Mouse (Mus musculus) layer of hippocampus, postnatal 10 days (tissue): Measurements from ENCODE around the gene Nsf. TPM values are rescaled to one million over a fixed set of nuclear protein-coding genes. Genes with fewer than 3 reads are reported as not detected.
"Not testable (repeated sequence)": the region's sequence is repeated elsewhere in the genome, so short reads cannot be mapped to it uniquely, and the experiment has no call there.

ENCODE experiments used
- DNase-seq, 2 experiments: peaks; one replicate each; pipeline ENCODE4 v3.0.0; 2021; ENCODE audit warnings: low spot score in 2 of 2
- total RNA-seq, 2 experiments: library from RNA; stranded (reverse); gene quantifications; 2 replicates each; pipeline ENCODE4 v1.2.3; 2021

Nsf gene
- total RNA-seq, 2 experiments from 2014 or later: 602 to 697 TPM

DNA sequence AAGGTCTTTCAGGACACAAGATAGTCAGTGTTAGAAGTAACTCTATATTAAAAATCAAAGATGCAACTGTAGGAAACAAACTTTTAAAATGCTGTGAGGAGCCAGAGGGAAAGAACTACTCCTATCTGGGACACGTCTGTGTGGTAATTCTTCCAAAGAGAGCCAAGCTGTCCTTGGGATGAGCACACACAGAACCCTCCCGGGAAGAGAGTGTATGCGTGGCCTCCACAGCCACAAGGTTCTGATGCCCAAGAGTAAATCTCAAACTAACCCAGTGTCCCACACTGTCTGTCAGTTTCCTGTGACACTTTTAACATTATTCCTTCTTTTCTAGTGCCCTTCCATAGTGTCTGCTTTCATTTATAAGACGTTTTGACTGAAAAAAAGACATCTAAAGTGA, 57.8 kb downstream of the Nsf start:
- DNase-seq: no peak

DNA sequence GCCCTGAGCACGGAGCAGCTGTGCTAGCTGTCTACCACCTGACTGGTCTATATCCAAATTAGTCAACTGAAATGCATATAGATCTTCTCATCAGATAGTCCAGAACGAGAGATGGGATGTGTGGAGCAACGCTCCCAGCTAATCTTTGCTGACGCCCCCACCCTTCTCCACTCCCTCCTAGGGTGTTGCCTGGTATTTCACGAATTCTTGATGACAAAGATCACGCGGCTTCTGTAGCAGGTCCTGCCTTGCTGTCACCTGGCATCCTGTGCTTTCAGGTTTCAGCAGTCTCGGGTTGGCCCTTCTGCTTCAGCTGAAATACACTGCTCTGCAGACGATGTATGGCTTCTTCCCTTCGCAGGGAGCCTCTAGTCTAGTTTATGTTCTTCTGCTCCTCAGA, 61.0 kb downstream of the Nsf start:
- no peak for DNase-seq

DNA sequence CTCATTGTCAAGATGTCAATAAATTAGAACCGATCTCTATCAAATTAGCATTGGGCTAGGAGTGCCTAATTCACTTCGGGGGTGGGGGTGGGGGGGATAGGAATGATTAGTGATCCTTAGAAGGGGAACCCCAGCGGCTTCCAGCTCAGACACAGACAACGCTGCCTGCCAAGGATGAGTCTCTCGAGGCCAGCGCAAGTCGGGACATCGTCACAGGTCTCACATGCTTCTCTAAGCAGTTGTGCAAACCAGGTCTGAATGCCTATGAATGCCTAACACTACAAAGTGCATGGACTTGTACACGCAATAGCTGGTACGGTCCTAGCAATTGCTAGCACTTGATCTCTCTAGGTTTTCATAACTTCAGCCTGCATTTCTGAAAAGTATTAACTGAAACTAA, 62.1 kb downstream of the Nsf start:
- no peak for DNase-seq

GRCm38 (mm10) chr11:103890337-103891186, 63.3 kb downstream of the Nsf start:
- DNase-seq: no peak

DNA sequence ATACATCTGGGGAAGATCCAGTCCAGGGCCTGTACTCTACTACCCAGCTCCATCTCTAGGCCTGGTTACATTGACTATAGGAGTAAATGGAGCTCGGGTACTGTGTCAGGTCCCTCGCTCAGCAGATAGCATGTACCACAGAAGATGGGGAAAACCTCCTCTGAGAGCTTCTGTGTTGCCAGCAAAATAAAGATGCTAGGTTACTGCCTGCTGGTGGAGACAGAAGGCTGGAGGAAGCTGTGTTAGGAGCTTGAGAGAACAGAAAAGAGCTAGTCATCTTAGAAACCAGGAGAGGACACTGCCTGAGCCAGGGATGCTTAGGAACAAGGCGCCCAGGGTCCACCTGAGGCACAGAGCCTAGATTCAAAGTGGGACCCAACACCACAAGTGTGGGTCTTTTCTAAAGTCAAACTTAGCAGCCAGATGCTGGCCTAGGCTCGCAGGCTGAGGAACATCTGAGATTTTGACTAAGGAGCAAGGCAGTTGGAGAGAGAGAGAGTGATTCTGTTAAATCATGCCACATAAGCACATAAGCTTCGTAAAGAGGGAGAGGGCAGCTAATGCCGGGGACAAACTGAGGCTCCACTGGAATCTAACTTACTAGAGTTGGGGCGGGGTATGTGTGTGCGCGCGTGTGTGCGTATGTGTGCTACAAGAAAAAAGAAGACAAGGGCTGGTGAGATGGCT, 66.0 kb downstream of the Nsf start:
- no peak for DNase-seq

DNA sequence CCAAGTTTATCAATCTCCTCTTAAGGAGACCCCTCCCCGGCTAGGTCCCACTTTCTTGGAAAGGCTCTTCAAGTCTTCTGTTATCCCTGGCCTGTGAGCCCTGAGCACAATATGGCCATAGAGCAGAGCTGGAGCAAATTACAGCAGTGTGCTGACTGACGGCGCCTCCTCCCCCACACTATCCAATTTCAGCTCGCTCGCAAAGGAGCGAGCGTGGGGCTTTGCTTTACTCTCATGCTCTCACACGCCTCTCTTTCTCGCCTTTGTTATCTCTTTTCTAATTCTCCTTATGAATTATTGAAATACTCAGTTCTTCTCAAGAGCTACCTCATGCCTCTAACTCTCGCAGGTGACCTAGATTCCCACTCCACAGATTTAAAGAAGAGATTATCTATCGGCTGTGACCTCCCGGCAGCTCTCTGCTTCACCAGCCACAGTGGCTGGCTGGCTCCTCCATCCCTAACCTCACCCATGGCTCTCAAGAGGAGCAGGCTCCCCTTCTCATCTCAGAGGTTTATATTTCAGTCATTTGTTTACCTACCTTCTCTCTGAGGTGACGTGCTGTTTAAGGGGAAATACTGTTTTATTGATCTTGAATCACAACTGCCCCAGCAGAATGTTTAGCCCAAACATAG, 69.0 kb downstream of the Nsf start:
- DNase-seq: no peak

DNA sequence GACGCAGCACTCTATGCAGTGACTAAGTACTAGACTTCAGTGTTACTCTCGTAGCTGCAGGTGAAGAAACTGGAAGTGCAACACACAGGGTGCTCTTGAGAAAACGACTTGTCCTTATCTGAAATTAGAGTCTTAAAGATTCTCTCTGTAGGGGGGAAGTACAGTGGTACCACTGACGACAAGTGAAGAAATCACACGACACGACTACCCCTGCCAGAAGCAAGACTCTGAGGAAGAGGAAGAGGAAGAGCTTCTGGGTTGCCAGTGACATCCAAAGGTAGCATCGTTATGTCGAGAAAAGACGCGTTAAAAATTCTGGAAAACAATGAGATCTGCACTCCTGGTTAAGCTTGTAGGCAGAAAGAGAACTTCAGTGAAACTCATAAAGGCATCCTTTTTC, 70.1 kb downstream of the Nsf start:
- no peak for DNase-seq

DNA sequence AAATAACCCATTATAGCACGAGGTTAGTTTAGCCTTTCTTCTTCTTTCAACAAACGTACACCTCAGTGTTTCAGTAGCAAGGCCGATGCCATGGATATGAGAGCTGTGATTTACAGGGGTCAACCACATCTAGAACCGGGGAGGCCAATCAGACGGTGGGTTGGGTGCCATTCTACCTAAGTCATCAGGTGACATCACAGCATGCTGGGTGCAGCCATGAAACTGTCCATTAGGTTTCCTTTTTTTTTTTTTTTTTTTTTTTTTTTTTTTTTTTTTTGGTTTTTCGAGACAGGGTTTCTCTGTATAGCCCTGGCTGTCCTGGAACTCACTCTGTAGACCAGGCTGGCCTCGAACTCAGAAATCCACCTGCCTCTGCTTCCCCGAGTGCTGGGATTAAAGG, 74.4 kb downstream of the Nsf start:
- DNase-seq: not testable (repeated sequence)

DNA sequence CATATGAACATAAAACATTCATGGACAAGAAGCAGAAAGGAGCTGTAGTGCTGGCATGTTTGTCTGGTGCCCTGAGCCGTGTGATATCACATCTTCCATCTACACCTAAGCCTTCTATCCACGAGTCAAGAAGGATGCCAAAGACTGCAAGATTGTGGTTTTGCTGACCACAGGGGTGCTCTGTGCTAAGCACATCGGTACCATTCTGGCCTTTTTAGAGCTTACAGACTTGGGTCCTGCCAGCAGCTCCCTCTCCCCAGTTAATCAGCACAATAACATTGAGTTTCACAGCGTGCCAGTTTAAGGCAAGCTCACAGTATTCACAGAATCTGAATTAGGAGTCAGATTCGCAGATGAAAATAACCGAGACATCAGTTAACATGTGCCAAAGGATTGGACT, 75.4 kb downstream of the Nsf start:
- DNase-seq: no peak

- no peak for DNase-seq
These were observed 83.5 kb downstream of the Nsf start for GRCm38 (mm10) chr11:103870352-103870751.

DNA sequence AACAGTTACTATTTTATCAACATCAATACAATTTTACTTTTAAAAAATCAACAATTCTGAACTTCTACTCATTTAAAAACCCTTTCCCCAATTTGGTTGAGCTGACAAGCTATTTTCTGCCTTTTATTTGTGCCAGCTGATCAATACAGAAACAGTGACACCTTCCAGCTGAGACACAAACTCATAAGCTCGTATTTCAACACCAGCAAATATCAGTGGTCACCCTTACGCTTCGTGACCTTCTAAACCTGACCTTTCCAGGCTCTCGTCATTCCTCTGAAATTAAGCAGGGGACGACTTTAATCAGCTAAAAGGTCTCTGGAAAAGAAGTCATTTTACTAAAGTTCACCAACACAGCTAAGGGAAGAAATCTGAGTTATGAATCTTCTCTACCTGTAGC, 86.2 kb downstream of the Nsf start:
- no peak for DNase-seq

- no peak for DNase-seq
These were observed 88.5 kb downstream of the Nsf start for GRCm38 (mm10) chr11:103865346-103865745.

DNA sequence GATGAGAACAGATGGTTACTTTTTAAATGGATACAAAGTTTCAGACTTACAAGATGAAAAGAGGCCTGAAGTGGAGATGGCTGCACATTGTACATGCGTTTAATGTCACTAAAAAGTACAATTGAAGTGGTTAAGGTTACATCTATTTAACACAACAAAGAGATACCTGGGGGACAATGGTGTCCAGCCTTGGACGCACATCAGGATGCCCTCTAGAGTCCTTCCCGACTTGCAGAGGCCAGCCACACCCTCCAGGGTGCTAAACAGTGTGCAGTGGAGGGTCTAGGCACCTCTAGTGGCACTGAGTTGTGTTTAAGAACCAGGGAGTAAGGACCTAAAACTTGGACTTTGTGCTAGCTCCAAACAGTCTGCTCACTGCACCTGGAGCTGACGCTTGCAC, 89.4 kb downstream of the Nsf start:
- no peak for DNase-seq

DNA sequence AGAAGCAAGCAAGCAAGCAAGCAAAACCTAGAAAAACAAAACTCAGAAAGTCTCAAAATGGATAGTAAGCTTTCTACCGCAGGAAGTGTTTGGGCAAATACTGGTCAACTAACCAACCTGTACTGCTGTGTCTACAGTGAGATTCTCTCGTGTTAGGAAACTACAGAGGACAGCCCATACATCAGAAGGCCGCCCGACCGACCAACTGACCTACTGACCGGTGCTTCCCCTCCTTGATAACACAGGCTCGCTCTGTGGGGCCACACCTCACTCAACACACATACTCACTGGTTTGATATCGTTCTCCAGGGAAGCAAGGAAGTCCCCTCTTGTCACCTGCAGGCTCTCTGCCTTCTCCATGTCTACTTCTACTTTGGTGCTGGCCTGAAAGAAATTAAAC, 90.9 kb downstream of the Nsf start:
- no peak for DNase-seq

GRCm38 (mm10) chr11:103859933-103860610, 93.8 kb downstream of the Nsf start:
- no peak for DNase-seq

DNA sequence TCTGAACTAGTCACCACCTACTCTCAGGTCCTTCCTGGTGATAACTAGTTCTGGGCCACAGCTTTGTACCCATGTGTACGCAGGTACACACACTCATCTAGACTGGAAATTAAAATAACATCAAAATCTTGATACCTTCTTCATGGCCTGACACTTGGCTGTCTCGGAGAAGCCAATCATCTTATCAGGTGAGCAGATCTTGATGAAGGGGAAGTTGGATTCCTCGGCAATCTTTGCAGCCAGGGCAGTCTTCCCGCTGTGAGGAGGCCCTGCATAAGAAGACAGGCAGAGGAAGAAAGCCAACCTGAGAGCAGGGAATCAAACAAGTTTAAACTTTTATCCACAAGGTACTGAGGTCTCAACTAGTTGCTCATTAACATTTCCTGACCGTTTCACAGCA, 95.1 kb downstream of the Nsf start:
- no peak for DNase-seq

GRCm38 (mm10) chr11:103856641-103857040, 97.2 kb downstream of the Nsf start:
- no peak for DNase-seq

- DNase-seq: no peak
These were observed 99.6 kb downstream of the Nsf start for GRCm38 (mm10) chr11:103854294-103854693.

GRCm38 (mm10) chr11:103853284-103853920, 100.5 kb downstream of the Nsf start:
- DNase-seq: no peak

- no peak for DNase-seq
These were observed 101.1 kb downstream of the Nsf start for GRCm38 (mm10) chr11:103852590-103853283.

- no peak for DNase-seq
These were observed 105.6 kb downstream of the Nsf start for GRCm38 (mm10) chr11:103848287-103848686.
